Mouse (Mus musculus): Measurements from ENCODE around the gene Usp49.
A peak's percentile ranks its signal among the peaks of the same experiment; 100 is the strongest.

Usp49 gene

DNA sequence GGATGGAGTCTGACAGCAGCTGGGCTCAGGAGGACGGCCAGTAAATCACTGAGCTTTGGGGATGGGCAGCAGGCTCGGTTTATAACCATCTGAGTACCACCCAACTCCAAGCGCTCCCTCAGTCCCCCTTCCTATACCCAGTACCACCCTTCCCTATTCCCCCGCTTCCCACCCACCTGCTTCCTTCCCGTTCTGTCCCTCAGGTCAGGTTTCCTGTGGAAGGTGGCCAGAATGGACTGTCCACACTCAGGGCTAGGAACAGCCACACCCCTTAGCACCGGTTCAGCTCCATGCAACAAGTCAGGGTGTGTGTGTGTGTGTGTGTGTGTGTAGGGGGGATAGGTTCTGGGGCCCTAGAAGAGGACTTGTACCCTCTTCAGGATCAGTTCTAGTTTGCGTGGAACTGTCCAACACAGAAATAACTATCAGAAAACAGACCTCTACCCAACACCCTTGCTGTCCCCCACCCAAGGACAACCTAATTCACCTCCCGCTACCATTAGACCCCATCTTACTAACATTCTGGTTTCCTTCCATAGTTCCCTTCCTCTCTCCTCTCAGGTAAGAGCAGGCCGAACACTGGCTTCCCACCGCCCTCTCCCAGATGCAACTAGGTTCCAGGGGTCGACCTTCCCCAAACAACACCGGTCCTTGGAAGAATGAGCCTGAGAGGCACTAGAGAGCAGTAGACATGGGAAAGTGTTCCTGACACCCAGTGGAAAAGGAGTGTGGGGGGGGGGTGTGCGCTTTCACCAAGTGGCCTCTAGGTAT is 63.4 kb downstream of the Usp49 start:
- no peak for DNase-seq (ENCODE audit: low spot score)

DNA sequence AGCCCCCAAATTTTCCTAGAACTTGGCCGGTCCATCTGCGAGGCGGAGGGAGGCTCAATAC is 63.8 kb downstream of the Usp49 start, which contains the start of gene Gm21981:
Gene Gm21981, minus strand, starts transcription at position 14 of the 61 bp plus-strand sequence.
- no peak for DNase-seq (ENCODE audit: low spot score)

DNA sequence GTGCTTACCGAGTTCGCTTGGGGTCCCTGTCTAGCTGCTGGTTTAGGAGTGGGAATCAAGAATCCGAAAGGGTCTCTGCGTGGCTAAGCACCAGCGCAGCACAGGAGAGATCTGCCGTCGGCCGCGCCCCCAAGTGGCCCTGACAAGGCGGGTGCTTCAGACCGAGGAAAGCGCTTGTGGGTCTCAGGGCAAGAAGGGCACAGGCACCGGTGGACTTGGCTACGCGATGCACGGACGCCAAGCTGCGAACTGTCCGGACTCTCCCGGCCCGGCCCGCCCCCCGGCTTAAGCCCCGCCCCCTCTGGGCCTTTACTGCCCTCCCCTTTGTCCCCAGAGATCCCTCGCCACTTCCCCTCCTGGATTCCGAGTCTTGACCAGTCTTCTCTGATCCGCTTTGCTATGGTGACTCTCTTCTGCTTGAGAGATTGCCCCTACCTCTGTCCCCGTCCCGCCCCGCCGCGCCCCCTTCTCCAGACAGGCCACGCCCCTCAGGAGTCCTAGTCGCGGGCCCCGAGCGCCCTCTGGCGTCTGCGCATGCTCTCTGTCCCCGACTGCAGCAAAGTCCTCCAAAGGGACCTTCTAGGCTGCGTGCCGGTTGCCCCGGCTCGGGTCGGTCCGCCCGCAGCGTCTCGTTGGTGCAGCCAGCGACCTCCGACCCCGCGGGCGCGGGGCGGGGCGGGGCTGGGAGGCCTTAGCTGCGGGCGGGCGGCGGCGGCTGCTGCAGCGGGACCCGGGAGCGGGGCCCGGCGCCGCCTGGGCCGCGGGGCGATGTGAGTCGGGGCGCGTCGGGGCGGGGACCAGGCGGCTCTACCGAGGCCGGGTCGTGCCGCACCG is 64.2 kb downstream of the Usp49 start, which contains the start of gene Prickle4:
Gene Prickle4, minus strand, starts transcription at position 234 of the 834 bp plus-strand sequence.
- peak; percentile 97 for DNase-seq (ENCODE audit: low spot score)

DNA sequence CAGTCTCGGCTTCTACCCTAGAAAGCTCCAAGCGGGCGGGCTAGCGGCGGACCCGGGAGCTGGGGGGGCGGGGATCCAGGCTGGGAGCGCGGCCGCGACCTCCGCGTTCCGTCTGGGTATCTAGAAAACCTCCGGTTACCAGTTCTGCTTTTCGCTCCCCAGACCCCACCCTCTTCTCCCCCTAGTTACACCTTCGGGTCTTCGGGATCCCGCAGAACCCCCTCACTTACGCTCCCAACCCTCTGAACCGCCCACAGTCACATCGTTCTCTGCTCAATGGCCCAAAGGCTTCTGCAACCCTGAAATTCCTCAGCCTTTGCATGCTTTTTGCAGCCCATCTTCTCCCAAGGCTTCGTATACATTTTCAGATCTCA is 64.8 kb downstream of the Usp49 start:
- DNase-seq (ENCODE audit: low spot score), result no peak

DNA sequence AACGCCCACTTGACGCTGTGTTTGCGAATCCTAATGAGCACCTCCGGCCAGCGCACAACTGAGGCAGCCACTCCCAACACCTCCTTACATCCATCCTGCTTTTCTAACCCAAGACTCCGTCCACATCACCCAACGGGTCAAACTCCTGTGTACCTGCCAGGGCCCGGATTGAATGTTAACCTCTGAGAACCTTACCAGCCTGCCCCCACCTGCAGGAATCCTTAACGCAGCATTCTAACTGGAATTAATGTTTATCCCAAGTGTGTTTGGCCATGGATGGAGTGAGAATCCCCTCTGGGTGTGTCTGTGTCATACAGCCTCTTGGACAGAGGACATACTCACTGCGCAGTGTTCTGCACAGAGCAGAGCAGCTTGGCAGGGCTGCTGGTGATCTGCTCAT is 67.7 kb downstream of the Usp49 start:
- no peak for DNase-seq (ENCODE audit: low spot score)

DNA sequence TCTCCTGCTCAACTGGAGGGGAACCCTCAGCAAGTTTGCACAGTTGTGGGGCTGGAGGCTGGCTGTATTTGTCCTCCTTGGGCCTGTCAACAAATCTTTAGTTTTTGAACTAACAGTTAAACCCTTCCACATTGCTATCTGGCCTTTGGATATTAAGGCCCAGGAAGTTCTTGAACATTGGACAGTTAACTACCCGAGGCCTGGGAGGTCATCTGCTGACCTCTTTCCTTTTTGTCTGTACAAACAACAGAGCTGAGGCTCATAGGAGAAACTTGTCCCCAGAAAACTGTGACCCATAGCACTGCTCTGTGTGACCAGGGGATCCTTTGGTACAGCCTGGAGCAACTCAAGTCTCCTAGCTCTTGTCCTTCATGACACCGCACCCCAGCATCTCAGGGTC is 68.6 kb downstream of the Usp49 start:
- no peak for DNase-seq (ENCODE audit: low spot score)

DNA sequence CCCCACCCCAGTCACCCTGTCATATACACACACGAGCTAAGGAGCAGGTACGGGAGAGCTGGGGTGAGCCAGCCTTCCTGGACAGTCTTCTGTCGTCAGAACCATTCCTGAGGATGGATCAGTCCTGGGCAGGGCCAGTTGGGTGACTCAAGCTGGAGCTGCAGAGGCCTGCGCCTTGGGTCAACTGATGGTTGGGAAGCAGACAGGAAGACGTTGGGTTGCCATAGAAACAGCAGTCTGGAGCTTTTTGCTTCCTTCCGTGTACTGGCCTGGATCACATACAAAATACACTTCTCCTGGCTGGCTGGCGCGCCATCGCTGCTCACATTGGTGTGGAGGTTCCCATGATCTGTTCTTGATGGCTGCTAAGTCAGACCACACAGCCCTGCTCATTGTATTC is 71.3 kb downstream of the Usp49 start:
- DNase-seq (ENCODE audit: low spot score), result no peak

DNA sequence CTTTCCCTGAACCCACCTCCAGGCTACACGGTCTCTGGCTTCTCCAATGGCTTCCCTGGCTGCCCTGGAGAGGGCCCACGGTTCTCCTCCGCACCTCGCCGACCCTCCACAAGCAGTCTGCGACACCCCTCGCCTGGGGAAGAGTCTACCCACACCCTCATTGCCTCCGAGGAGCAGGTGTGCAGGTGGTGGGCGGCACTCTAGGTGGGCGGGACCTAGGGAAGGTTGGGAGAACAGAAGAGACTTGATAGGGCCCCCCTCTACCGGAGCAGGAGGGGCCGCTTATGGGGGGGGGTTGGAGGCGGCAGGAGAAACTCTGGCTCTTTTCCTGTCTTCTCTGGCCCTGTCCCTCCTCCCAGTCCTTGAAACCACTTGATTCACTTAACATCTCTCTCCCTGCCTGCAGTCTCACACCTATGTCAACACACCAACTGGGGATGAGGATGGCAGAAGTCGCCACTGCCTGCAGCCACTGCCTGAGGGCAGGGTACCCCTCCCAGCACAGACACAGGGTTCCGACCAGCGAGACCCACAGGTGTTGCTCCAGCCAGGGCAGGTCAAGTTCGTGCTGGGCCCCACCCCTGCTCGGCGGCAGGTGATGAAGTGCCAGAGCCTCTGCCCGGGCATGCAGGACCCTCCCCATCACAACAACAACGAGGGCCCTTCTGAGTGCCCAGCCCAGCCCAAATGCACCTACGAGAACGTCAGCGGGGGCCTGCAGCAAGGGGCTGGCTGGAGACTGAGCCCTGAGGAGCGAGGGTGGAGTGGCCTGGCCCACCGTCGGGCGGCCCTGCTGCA is 72.3 kb downstream of the Usp49 start:
- no peak for DNase-seq (ENCODE audit: low spot score)

DNA sequence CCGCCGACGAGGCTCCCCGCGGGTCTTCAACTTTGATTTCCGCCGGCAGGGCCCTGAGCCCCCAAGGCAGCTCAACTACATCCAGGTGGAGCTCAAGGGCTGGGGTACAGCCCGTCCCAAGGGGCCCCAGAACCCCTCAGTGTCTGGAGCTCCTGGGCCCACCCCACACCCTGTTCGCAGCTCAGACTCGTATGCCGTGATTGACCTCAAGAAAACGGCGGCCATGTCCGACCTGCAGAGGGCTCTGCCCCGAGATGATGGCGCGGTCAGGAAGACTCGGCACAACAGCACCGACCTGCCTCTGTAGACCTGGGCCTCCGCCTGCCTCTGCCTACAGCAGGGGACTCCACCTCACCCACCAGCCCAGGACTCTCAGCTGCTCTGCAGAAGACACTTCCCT is 73.1 kb downstream of the Usp49 start:
- no peak for DNase-seq (ENCODE audit: low spot score)

DNA sequence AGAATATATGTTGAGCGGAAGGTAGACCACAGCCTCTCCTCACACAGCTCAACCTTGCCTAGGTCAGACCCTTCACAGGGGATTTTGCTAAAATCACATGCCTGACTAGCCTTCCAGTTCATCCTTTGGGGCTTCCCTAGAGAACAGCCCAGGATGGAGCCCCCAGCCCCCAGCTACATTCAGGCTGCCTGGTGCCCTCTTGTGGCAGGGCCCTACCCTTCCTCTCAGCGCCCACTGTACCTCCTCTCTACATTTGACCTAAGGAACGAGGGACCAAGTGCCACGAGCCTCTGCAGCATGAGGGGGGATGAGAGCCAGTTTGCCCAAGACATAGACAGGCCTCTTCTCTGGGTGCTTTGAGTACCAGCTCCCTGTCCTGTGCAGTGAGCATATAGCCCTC is 74.2 kb downstream of the Usp49 start:
- no peak for DNase-seq (ENCODE audit: low spot score)

DNA sequence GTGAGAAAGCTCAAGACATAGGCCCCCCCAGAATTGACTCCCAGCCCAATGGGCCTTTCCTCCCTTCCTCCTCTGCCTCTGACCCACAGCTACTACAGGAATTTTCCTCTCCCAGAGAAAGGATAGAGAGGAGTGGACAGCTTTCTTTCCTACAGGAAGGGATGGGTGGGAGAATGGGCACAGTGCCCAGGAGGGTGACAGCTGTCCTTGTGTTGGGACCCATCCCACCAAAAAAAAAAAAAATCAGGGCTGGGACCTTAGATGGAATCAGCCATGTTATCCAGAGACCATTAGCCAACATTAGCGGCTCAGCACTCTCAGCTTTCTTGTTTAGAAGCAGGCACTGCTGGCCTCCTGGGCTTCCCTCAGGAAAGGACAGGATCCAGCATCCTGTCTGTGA is 75.7 kb downstream of the Usp49 start:
- DNase-seq (ENCODE audit: low spot score), result no peak

DNA sequence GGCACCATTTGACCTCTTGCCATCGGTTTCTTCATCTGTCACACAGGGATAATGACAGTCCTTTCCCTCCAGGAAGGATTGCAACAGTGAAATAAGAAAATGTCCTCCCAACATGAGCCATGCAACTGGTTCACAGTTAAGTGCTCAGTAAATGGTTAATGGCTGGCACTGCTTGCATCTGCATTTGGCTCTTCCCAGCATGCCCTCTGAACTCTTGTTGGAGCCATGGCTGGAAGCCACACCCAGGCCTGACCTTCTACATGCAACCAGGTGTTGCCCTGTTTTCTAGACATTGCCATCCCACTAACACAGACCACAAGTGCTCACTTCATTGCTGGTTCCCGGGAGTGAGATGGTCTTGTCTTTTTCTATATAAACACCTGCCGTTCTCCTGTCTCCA is 77.5 kb downstream of the Usp49 start:
- no peak for DNase-seq (ENCODE audit: low spot score)

DNA sequence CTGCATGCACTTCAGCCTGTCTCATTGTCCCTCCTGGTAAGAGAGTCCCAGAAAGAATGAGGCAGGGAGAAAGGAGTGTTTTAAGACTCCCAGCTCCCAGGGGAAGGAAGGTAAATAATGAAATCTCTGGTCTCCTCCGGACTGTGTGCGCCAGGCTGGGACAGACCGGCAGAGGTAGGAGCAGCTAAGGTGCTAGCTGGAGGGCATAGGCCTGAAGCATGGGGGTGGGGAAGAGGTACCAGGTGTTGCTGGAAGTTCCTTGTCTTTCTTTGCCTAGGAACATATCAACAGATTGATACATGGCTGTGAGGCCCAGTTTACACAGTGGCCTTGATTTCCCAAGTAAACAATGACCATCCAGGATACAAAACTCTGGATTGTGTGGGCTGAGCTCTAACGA is 78.5 kb downstream of the Usp49 start:
- no peak for DNase-seq (ENCODE audit: low spot score)

DNA sequence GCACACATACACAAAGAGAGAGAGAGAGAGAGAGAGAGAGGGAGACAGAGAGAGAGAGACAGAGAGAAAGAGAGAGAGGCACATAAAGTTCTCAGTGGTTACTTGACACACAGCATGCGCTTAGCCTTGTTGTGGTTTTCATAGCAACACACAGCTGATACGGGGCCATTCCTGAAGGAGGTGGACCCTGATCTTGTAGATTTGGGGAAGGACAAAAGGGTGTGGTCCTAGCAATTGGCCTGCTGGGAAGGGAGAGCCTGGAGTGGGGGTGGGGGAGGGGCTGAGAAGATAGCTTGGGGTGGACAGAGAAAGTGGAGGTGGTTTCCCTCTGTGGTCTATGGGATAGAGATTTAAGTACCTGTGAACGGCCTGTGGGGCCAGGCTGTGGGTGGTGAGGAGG is 79.5 kb downstream of the Usp49 start:
- no peak for DNase-seq (ENCODE audit: low spot score)

DNA sequence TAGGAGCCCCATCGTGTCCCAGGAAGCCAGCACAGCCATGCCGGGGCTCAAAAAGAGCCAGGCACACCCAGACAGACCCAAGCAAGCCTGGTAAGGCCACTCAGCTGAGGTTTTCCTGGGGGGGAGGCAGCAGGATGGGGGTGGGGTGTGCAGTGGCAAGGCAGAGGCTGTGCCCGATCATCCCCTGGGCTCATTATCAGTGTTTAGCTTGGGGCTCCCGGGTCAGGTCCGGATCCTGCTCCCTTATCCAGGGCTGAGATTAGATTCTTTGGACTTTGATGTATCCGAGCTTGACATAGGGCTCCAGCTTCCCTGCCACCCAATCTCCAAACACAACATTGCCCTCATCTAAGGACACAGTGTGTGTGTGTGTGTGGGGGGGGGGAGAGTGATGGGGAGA is 81.4 kb downstream of the Usp49 start:
- no peak for DNase-seq (ENCODE audit: low spot score)

DNA sequence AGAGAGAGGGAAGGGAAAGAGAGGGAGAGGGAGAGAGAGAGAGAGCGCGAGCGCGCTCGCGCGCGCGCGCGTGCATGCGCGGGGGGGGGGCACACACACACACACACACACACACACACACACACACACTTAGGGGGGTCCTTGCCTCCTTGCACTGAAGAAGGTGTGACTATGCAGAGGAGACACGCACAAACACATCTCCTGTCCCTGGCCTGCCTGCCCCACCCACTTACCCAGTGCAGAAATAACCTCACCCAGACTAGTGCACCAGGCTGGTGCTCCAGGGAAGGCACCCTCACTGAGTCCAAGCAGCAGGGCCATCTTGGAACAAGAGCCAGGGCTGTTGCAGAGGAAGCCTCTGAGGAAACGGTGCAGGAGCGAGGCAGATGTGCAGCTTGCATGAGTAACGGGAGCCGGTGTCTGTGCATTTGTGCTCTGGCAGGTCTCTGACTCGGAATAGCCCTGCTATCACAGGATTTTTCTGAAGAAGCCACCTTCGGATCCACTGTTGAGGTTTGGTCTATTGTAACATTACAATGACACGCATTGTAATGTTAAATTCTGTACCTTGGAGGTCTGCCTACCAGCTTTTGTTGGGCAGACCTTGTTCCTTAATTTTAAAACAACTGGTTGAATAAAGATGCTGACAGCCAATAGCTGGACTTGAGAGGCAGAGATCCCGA is 82.5 kb downstream of the Usp49 start:
- no peak for DNase-seq (ENCODE audit: low spot score)

DNA sequence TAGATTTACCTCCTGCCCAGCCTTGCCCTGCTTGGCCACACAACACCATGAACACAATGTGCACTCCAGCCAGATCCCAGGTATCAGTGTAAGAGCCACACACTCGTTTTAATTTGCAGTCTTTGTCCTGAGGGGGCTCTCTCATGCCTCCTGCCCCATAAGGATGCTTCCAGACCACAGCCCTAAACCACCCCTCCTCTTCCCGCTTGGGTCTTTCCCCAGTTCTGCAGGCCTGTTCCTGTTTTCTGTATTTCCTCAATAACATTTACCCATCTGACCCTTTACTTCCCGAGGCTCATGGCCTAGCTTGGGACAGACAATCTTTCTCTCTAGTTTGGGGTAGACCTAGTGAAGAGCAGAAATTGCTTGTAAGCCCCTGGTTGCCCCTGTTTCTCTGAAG is 84.5 kb downstream of the Usp49 start:
- DNase-seq (ENCODE audit: low spot score), result no peak

DNA sequence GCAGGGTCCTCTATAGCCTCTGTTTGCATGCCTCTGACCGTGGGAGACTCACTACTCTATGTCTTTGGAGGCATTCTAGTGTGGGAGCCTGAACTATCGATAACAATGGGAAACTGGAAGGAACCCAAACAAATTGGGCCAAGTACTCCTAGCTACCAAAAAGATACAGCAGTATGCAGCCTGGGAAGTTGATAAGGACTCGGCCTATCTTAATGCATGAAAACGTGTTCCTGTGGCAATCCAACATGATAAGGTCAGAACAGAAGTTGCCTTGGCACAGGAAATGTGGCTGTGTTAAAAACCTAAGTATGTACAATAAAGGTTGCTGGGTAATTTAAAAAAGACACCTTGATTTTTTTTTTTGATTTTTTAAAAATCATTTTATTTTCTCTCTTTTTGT is 90.7 kb downstream of the Usp49 start:
- no peak for DNase-seq (ENCODE audit: low spot score)

DNA sequence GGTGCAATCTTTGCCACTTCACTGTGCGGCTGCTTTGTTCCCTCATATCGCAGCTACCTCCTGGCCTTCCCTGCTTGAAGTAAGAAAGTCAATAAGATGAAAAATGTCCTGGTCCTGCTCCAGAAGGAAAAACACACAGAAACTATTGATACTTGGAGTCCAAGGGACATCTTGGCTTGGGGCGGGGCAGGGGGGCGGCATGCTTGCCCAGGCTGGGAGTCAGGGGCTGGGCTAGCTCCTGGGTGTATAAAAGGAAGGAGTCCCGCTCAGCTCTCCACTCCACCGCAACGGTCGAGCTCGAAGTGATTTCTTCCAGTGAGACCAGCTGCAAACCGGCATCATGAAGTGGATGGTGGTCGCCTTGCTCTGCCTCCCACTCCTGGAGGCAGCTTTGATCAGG is 96.1 kb downstream of the Usp49 start, which contains the start of gene Pgc:
Gene Pgc, plus strand, starts transcription at position 277 of the 400 bp plus-strand sequence.
- DNase-seq (ENCODE audit: low spot score), result no peak

DNA sequence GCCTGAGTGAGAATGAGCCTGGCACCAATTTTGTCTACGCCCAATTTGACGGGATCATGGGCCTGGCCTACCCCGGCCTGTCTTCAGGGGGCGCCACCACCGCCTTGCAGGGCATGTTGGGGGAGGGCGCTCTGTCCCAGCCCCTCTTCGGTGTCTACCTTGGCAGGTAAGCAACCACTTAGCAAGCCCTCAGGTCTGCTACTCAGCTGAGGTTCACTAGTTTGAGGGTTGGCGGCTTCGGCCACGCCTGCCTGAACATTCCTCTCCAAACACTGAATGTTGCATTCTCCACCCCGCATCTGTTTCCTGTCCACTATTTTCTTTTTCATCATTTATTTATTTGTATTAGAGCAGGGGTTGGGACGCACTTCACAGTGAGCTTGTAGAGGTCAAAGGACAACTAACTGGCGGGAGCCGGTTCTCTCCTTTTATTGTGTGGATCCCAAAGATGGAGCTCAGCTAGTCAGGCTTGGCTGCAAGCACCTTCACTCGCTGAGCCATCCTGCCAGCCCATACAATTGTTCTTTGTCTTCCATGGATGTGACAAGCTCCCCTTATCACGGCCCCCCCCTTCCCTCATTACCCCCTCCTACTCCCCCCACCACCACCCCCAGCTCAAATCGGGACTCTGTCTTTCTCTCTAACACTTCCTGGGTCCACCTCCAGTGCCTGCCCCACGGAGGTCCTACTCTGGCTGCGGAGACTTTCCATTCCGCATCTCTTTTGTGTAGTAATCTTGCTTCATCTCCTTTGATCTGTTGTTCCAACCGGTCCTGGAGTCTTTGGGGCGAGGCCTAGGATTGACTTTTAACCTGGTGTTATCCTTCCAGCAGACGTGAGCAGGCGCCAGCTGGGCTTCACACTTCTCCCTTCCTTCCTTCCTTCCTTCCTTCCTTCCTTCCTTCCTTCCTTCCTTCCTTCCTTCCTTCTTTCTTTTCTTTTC is 100.4 kb downstream of the Usp49 start:
- DNase-seq (ENCODE audit: low spot score), result no peak

DNA sequence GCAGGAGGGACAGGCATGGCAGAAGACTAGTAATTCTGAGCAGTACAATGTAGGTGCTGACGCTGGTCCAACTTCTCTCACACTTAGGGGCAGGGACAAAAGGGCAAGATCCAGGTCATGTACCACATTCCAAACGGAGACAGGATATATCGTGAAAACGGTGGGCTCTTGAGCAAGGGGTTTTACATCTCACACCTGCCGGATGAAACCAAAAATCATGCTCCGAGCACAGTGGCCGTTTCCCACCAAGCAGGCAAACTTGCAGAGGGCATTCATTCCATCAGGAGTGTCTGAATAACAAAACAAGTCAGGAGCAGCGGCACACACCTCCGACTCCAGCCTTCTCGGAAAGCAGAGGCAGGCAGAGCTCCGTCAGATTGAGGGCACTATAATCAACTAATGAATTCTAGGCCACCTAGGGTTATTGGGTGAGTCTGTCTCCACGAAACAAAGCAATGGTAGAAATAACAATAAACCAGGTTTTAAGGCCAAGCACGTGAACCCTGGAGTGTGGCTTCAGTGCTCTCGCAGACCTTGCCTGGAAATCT is 105.1 kb downstream of the Usp49 start:
- DNase-seq (ENCODE audit: low spot score), result no peak

Measured in urinary bladder, postnatal 14 days (tissue).